Mouse (Mus musculus): ENCODE data around the gene Thbs4. TPM values are rescaled to one million over a fixed set of nuclear protein-coding genes. Genes with fewer than 3 reads are reported as not detected.

The Thbs4 gene
- total RNA-seq, 2 experiments from 2014 or later = 3.6 to 4.3 TPM

Other genes with a start within 250 kb of the Thbs4 start
- gene Spz1, start 218.6 kb downstream of the Thbs4 start, total RNA-seq (2021) = not detected
- gene Serinc5, start 183.7 kb downstream of the Thbs4 start, total RNA-seq (2021) = 10 to 100 TPM; 56.3 to 71.3 TPM
- 10 to 100 TPM; 26.2 to 29.5 TPM for gene Mtx3, start 49.9 kb upstream of the Thbs4 start, total RNA-seq (2021)

All from left cerebral cortex, postnatal 25 days (tissue).